Mouse (Mus musculus) forebrain, embryonic 16.5 days (tissue): ENCODE results near the gene Bloc1s4. TPM values are rescaled to one million over a fixed set of nuclear protein-coding genes. Genes with fewer than 3 reads are reported as not detected.
"Not testable (repeated sequence)": the region's sequence is repeated elsewhere in the genome, so short reads cannot be mapped to it uniquely, and the experiment has no call there.

Experiments used
- ATAC-seq: fragments of 200-750 bp; cut with Nextera tagmentation; 2 replicates; pipeline ENCODE4 v1.8.0; 2017; ENCODE audit warnings: mild to moderate bottlenecking, moderate library complexity
- H3K27ac ChIP-seq: fragments of 300-500 bp; sonication (generic); 2 replicates; pipeline ENCODE4 v1.5.1; 2014; ENCODE audit warnings: low read length, control low read depth
- H3K27me3 ChIP-seq: fragments of 300-500 bp; sonication (generic); replicated peaks from 2 replicates; pipeline ENCODE4 v1.6.1; 2014; ENCODE audit warnings: low read length; ENCODE audit not compliant: control insufficient read depth, insufficient read depth
- H3K36me3 ChIP-seq: fragments of 300-500 bp; sonication (generic); 2 replicates; pipeline ENCODE4 v1.6.1; 2014; ENCODE audit not compliant: control insufficient read depth, insufficient read depth
- H3K4me1 ChIP-seq: fragments of 300-500 bp; sonication (generic); replicated peaks from 2 replicates; pipeline ENCODE4 v1.6.1; 2014; ENCODE audit warnings: low read length; ENCODE audit not compliant: control insufficient read depth, insufficient read depth
- H3K4me2 ChIP-seq: fragments of 300-500 bp; sonication (generic); 2 replicates; pipeline ENCODE4 v1.6.1; 2014; ENCODE audit warnings: mild to moderate bottlenecking, low read length, control low read depth
- H3K4me3 ChIP-seq: fragments of 300-500 bp; sonication (generic); replicated peaks from 2 replicates; pipeline ENCODE4 v1.5.1; 2014; ENCODE audit warnings: mild to moderate bottlenecking, low read length, control low read depth
- H3K9ac ChIP-seq: fragments of 300-500 bp; sonication (generic); replicated peaks from 2 replicates; pipeline ENCODE4 v1.6.1; 2014; ENCODE audit warnings: low read depth, low read length, control low read depth
- H3K9me3 ChIP-seq: fragments of 300-500 bp; sonication (generic); 2 replicates; pipeline ENCODE4 v1.6.1; 2016; ENCODE audit warnings: low read length; ENCODE audit not compliant: control insufficient read depth
- WGBS: fragments of 180-500 bp; shearing (Covaris S2); extraction: QIAGEN DNeasy Blood & Tissue Kit; methylation state at CpG from one replicate; pipeline ENCODE4 v1.1.7; 2014; 5-methylcytosine and 5-hydroxymethylcytosine counted together
- polyA plus RNA-seq: library from polyadenylated mRNA; unstranded; fragments of >200 nt; fragmentation: Nextera tagmentation; extraction: Ambion mirVana; gene quantifications from 2 replicates; pipeline ENCODE4 v1.2.1, GENCODE M21; 2015

Gene Bloc1s4
- 26.0 and 31.4 TPM in 2 replicates for polyA plus RNA-seq

GRCm38 (mm10) chr5:36748536-36749061 is at the start of gene Bloc1s4:
Gene Bloc1s4 (minus strand): TSS chr5:36748650.
- Histone ChIP-seq H3K27ac (peak within 1 kb of the TSS; percentile 65), H3K27me3 (0 out of 2 replicates have a peak, but pooled peaks cover 3% of the 10 kb centered on the region), H3K4me2 (peak within 1 kb of the TSS; percentile 98), H3K9ac (peak within 1 kb of the TSS; percentile 87), H3K4me1 (peaks cover 19% of the 10 kb centered on the region), H3K9me3 (no peaks in the 10 kb centered on the region), H3K4me3 (peak within 1 kb of the TSS; percentile 96), H3K36me3 (no peaks in the 10 kb centered on the region)
- peak; percentile 99 for ATAC-seq
- WGBS: 3% methylated on average over 31 of the region's 31 CpGs

- H3K27me3 ChIP-seq: no peaks in the 10 kb centered on the region
- 52% methylated on average over 8 of the region's 8 CpGs for WGBS
- H3K9me3 ChIP-seq: no peaks in the 10 kb centered on the region
- no peak overlapping the region for H3K9ac ChIP-seq
- H3K36me3 ChIP-seq: no peaks in the 10 kb centered on the region
- no peak overlapping the region; the same call in none of the 2 replicates for H3K4me3 ChIP-seq
- ATAC-seq: no peak
- no peak overlapping the region for H3K27ac ChIP-seq
- H3K4me2 ChIP-seq: peak overlapping the region; percentile 77
- peaks cover 13% of the 10 kb centered on the region for H3K4me1 ChIP-seq
These were observed 48.8 kb upstream of the Bloc1s4 start for GRCm38 (mm10) chr5:36797291-36797690.

GRCm38 (mm10) chr5:36796296-36797014 is 48.0 kb upstream of the Bloc1s4 start, which contains the start of gene Mrfap1:
Gene Mrfap1 (minus strand): TSS chr5:36796772.
- H3K27ac ChIP-seq: peak within 1 kb of the TSS; percentile 94

GRCm38 (mm10) chr5:36795647-36796295 is 47.3 kb upstream of the Bloc1s4 start:
- WGBS: 5% methylated on average over 33 of the region's 37 CpGs
- not testable (repeated sequence) for H3K36me3 ChIP-seq, H3K27me3 ChIP-seq, H3K9me3 ChIP-seq
- Histone ChIP-seq H3K27ac (peak overlapping the region; percentile 94), H3K9ac (peak overlapping the region; percentile 69), H3K4me3 (peak overlapping the region; percentile 57), H3K4me1 (peaks cover 13% of the 10 kb centered on the region), H3K4me2 (peak overlapping the region; percentile 45)
- peak; percentile 50 for ATAC-seq

More at GRCm38 (mm10) chr5:36796296-36797014, 48.0 kb upstream of the Bloc1s4 start, which contains the start of gene Mrfap1:
- H3K9ac ChIP-seq: peak within 1 kb of the TSS; percentile 69
- ATAC-seq: peak; percentile 84
- peak within 1 kb of the TSS; percentile 77 for H3K4me2 ChIP-seq
- not testable (repeated sequence) for H3K27me3 ChIP-seq, H3K9me3 ChIP-seq, H3K36me3 ChIP-seq
- under 1% methylated on average over 86 of the region's 90 CpGs for WGBS
- peaks cover 13% of the 10 kb centered on the region for H3K4me1 ChIP-seq
- H3K4me3 ChIP-seq: peak within 1 kb of the TSS; percentile 57

- Histone ChIP-seq H3K9ac (no peak overlapping the region), H3K27me3 (no peaks in the 10 kb centered on the region), H3K4me3 (no peak overlapping the region), H3K36me3 (no peaks in the 10 kb centered on the region), H3K9me3 (no peaks in the 10 kb centered on the region), H3K4me2 (no peak overlapping the region), H3K27ac (no peak overlapping the region), H3K4me1 (peaks cover 9% of the 10 kb centered on the region)
- no peak for ATAC-seq
- 90% methylated on average over 9 of the region's 9 CpGs for WGBS
These were observed 43.4 kb upstream of the Bloc1s4 start for GRCm38 (mm10) chr5:36791861-36792260.

GRCm38 (mm10) chr5:36786052-36786451 is 37.6 kb upstream of the Bloc1s4 start:
- 95% methylated on average over 5 of the region's 5 CpGs for WGBS

GRCm38 (mm10) chr5:36779512-36779911 is 31.1 kb upstream of the Bloc1s4 start:
- Histone ChIP-seq H3K9me3 (no peaks in the 10 kb centered on the region), H3K9ac (no peak overlapping the region), H3K27me3 (no peaks in the 10 kb centered on the region), H3K4me3 (no peak overlapping the region), H3K27ac (no peak overlapping the region), H3K4me1 (no peaks in the 10 kb centered on the region), H3K36me3 (no peaks in the 10 kb centered on the region), H3K4me2 (no peak overlapping the region)
- WGBS: 82% methylated on average over 2 of the region's 2 CpGs
- ATAC-seq: no peak

More at GRCm38 (mm10) chr5:36786052-36786451, 37.6 kb upstream of the Bloc1s4 start:
- no peak overlapping the region for H3K4me3 ChIP-seq
- no peaks in the 10 kb centered on the region for H3K9me3 ChIP-seq
- ATAC-seq: no peak
- no peak overlapping the region for H3K4me2 ChIP-seq
- H3K9ac ChIP-seq: no peak overlapping the region
- H3K27ac ChIP-seq: no peak overlapping the region
- H3K27me3 ChIP-seq: no peaks in the 10 kb centered on the region
- no peaks in the 10 kb centered on the region for H3K4me1 ChIP-seq
- no peaks in the 10 kb centered on the region for H3K36me3 ChIP-seq

- no peak for ATAC-seq
- H3K27ac ChIP-seq: no peak overlapping the region
- no peaks in the 10 kb centered on the region for H3K36me3 ChIP-seq
- no peak overlapping the region for H3K4me2 ChIP-seq
- WGBS: 96% methylated on average over 1 of the region's 2 CpGs
- no peaks in the 10 kb centered on the region for H3K27me3 ChIP-seq
- H3K9ac ChIP-seq: no peak overlapping the region
- H3K9me3 ChIP-seq: no peaks in the 10 kb centered on the region
- H3K4me3 ChIP-seq: no peak overlapping the region
- H3K4me1 ChIP-seq: no peaks in the 10 kb centered on the region
These were observed 30.5 kb upstream of the Bloc1s4 start for GRCm38 (mm10) chr5:36778901-36779300.

- 0% methylated on average over 2 of the region's 2 CpGs for WGBS
- no peak for ATAC-seq
These were observed 28.7 kb upstream of the Bloc1s4 start for GRCm38 (mm10) chr5:36777186-36777585.

More at GRCm38 (mm10) chr5:36777186-36777585, 28.7 kb upstream of the Bloc1s4 start:
- H3K4me1 ChIP-seq: no peaks in the 10 kb centered on the region
- H3K36me3 ChIP-seq: no peaks in the 10 kb centered on the region
- H3K27ac ChIP-seq: no peak overlapping the region
- no peak overlapping the region for H3K4me3 ChIP-seq
- H3K27me3 ChIP-seq: no peaks in the 10 kb centered on the region
- H3K9me3 ChIP-seq: no peaks in the 10 kb centered on the region
- H3K4me2 ChIP-seq: no peak overlapping the region
- no peak overlapping the region for H3K9ac ChIP-seq
